Mouse (Mus musculus) hindbrain, embryonic 11.5 days (tissue): ENCODE data around the gene Plekhg5. TPM values are rescaled to one million over a fixed set of nuclear protein-coding genes. Genes with fewer than 3 reads are reported as not detected.

Source experiments
- ATAC-seq: fragments of 200-750 bp; cut with Nextera tagmentation; 2 replicates; pipeline ENCODE4 v1.8.0; 2017; ENCODE audit warnings: mild to moderate bottlenecking, moderate TSS enrichment, moderate library complexity; ENCODE audit not compliant: low FRiP score
- DNase-seq: peaks from one replicate; pipeline ENCODE4 v3.0.0-alpha.2; 2015; ENCODE audit warnings: low spot score
- H3K27ac ChIP-seq: fragments of 300-500 bp; sonication (generic); 2 replicates; pipeline ENCODE4 v1.5.1; 2014; ENCODE audit warnings: mild to moderate bottlenecking, low read depth, low read length
- H3K27me3 ChIP-seq: fragments of 300-500 bp; sonication (generic); 2 replicates; pipeline ENCODE4 v1.6.1; 2014; ENCODE audit warnings: mild to moderate bottlenecking, low read length, moderate library complexity, mixed read lengths; ENCODE audit not compliant: control insufficient read depth, insufficient read depth
- H3K36me3 ChIP-seq: fragments of 300-500 bp; sonication (generic); 2 replicates; pipeline ENCODE4 v1.6.1; 2014; ENCODE audit warnings: mild to moderate bottlenecking, low read length, moderate library complexity, mixed read lengths; ENCODE audit not compliant: control insufficient read depth, insufficient read depth
- H3K4me1 ChIP-seq: fragments of 300-500 bp; sonication (generic); replicated peaks from 2 replicates; pipeline ENCODE4 v1.6.1; 2014; ENCODE audit warnings: low read length, mixed read lengths; ENCODE audit not compliant: control insufficient read depth, insufficient read depth
- H3K4me2 ChIP-seq: fragments of 300-500 bp; sonication (generic); replicated peaks from 2 replicates; pipeline ENCODE4 v1.6.1; 2014; ENCODE audit warnings: mild to moderate bottlenecking, low read depth, low read length
- H3K4me3 ChIP-seq: fragments of 300-500 bp; sonication (generic); 2 replicates; pipeline ENCODE4 v1.5.1; 2014; ENCODE audit warnings: low read depth, low read length
- H3K9ac ChIP-seq: fragments of 300-500 bp; sonication (generic); 2 replicates; pipeline ENCODE4 v1.6.1; 2014; ENCODE audit warnings: low read depth, low read length
- H3K9me3 ChIP-seq: fragments of 300-500 bp; sonication (generic); 2 replicates; pipeline ENCODE4 v1.6.1; 2016; ENCODE audit warnings: low read length; ENCODE audit not compliant: control insufficient read depth
- WGBS: fragments of 180-500 bp; shearing (Covaris S2); extraction: QIAGEN DNeasy Blood & Tissue Kit; methylation state at CpG from one replicate; pipeline ENCODE4 v1.1.7; 2014; 5-methylcytosine and 5-hydroxymethylcytosine counted together
- polyA plus RNA-seq: library from polyadenylated mRNA; unstranded; fragments of >200 nt; fragmentation: Nextera tagmentation; extraction: Ambion mirVana; gene quantifications from 2 replicates; pipeline ENCODE4 v1.2.1, GENCODE M21; 2014

Plekhg5 gene
- polyA plus RNA-seq: 4.0 and 4.6 TPM in 2 replicates

DNA sequence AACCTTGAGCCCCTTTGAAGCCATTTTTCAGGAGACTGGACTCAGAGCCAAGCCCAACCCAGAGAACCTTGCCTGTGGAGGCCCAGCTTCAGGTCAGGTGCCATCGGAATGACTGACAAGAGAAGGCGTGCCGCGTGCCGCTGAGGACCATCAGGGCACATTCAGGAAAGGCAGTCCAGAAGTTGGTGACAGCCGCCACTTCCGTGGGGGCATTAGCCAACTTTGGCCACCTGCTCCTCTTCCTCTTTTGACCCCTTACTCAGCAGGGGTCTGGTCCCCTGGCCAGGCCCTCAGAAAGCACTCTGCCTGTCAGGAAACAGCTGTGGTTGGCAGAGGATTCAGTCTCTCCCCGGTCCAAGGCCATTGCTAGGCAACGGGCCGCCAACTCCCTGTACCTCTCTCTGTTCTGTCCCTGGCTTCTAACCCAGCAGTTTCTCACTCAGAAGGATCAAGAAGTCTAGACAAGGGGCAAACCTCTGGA, at the start of gene Plekhg5:
Gene Plekhg5 (plus strand): TSS at position 378 of the 481 bp plus-strand sequence.
- no peaks in the 10 kb centered on the region for H3K36me3 ChIP-seq
- no peaks in the 10 kb centered on the region for H3K4me1 ChIP-seq
- ATAC-seq (no peak), DNase-seq (peak; percentile 23)
- H3K4me3 ChIP-seq: no peak within 1 kb of the TSS
- no peak within 1 kb of the TSS for H3K27ac ChIP-seq
- H3K9ac ChIP-seq: no peak within 1 kb of the TSS
- no peaks in the 10 kb centered on the region for H3K9me3 ChIP-seq
- 66% methylated on average over 10 of the region's 10 CpGs for WGBS
- no peaks in the 10 kb centered on the region for H3K27me3 ChIP-seq
- no peak within 1 kb of the TSS for H3K4me2 ChIP-seq

DNA sequence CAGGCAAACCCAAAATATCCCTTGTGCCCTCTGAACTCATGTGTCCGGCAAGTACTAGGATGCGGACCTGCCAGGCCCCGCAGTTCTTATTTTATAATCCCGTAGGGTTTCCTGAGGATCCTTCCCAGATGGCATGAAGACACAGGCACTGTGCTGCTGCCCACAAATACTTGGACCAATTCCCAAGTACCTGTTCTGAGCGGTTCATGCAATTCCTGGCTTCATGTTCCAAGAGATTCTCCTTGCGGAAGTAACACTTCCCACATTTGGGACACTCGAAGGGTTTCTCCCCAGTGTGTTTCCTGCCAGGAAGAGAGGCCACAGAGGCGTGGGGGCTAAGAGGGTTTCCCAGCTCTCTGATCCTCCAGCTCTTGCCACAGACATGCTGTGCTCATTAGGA, 49.8 kb upstream of the Plekhg5 start:
- Histone ChIP-seq H3K9me3 (no peaks in the 10 kb centered on the region), H3K36me3 (peaks cover 8% of the 10 kb centered on the region), H3K9ac (no peak overlapping the region), H3K4me3 (no peak overlapping the region), H3K27ac (no peak overlapping the region), H3K4me2 (no peak overlapping the region), H3K4me1 (peaks cover 15% of the 10 kb centered on the region), H3K27me3 (no peaks in the 10 kb centered on the region)
- ATAC-seq (no peak), DNase-seq (no peak)
- WGBS: 91% methylated on average over 8 of the region's 8 CpGs

- WGBS: 91% methylated on average over 11 of the region's 11 CpGs
- Histone ChIP-seq H3K4me1 (peaks cover 24% of the 10 kb centered on the region), H3K9ac (no peak overlapping the region), H3K4me2 (no peak overlapping the region), H3K4me3 (no peak overlapping the region), H3K27ac (no peak overlapping the region), H3K36me3 (peaks cover 8% of the 10 kb centered on the region), H3K9me3 (no peaks in the 10 kb centered on the region), H3K27me3 (no peaks in the 10 kb centered on the region)
- no peak for DNase-seq
- ATAC-seq: no peak
These were observed 47.8 kb upstream of the Plekhg5 start for GRCm38 (mm10) chr4:152024525-152024924.

DNA sequence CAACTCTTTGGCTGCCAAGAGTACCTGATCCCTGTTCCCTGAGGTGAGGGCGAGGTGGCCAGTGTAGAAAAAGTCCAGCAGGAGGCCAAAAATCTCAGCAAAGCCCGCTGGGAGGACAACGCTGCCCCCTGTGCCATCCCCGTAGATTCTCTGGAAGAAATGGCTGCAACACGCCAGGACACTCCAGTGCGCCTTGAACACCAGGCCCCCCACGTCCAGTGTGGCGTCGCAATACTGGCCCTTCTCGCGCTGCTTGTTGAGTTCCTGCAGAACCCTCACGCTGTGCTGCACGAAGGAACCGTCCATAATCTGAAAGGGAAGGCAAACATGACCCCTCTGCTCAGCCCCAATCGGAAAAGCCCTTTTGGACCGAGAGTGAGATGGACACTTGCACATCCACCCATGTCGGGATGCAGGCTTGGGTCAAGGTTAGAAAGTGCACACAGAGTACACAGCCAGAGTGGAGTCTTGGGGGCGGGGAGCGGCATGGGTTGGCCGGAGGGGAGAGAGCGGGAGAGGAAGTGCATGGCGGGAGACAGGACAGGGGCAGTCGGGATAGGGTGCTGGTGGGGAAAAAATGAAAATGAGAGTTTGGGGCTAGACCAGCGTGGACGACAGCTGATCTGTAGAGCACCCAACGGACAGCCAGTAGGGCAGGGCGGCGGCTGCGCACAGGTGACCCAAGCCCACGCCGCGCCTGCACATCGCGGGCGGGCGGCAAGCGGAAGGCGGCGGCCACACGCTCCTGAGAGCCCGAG, 45.4 kb upstream of the Plekhg5 start:
- ATAC-seq: peak; percentile 69
- Histone ChIP-seq H3K36me3 (no peaks in the 10 kb centered on the region), H3K4me1 (peaks cover 24% of the 10 kb centered on the region), H3K4me3 (peak overlapping the region; percentile 70), H3K27me3 (no peaks in the 10 kb centered on the region; the same call in 1 of the 2 replicates), H3K27ac (no peak overlapping the region), H3K9me3 (no peaks in the 10 kb centered on the region), H3K9ac (peak overlapping the region; percentile 59), H3K4me2 (peak overlapping the region; percentile 95)
- WGBS: 2% methylated on average over 41 of the region's 41 CpGs
- no peak for DNase-seq

GRCm38 (mm10) chr4:152027524-152027923, 44.8 kb upstream of the Plekhg5 start, which contains the start of gene Zbtb48:
Zbtb48 (minus strand) TSS chr4:152027671.
- H3K27ac ChIP-seq: no peak within 1 kb of the TSS
- under 1% methylated on average over 35 of the region's 35 CpGs for whole genome bisulfite sequencing

GRCm38 (mm10) chr4:152028456-152028855, 43.8 kb upstream of the Plekhg5 start:
- peak overlapping the region; percentile 70; the same call in 1 of the 2 replicates for H3K4me3 ChIP-seq
- H3K4me2 ChIP-seq: peak overlapping the region; percentile 95
- H3K9ac ChIP-seq: no peak overlapping the region; the same call in none of the 2 replicates
- no peaks in the 10 kb centered on the region; the same call in 1 of the 2 replicates for H3K27me3 ChIP-seq
- no peak overlapping the region for H3K27ac ChIP-seq
- WGBS: 61% methylated on average over 15 of the region's 15 CpGs
- DNase-seq: no peak
- no peaks in the 10 kb centered on the region for H3K9me3 ChIP-seq
- H3K4me1 ChIP-seq: peaks cover 24% of the 10 kb centered on the region
- no peaks in the 10 kb centered on the region for H3K36me3 ChIP-seq
- ATAC-seq: no peak

More at GRCm38 (mm10) chr4:152027524-152027923, 44.8 kb upstream of the Plekhg5 start, which contains the start of gene Zbtb48:
- peak; percentile 97 for DNase-seq
- Histone ChIP-seq H3K4me3 (peak within 1 kb of the TSS; percentile 70), H3K4me1 (peaks cover 24% of the 10 kb centered on the region), H3K9ac (peak within 1 kb of the TSS; percentile 59), H3K36me3 (no peaks in the 10 kb centered on the region), H3K27me3 (no peaks in the 10 kb centered on the region; the same call in 1 of the 2 replicates), H3K9me3 (no peaks in the 10 kb centered on the region), H3K4me2 (peak within 1 kb of the TSS; percentile 95)
- peak; percentile 97 for ATAC-seq

DNA sequence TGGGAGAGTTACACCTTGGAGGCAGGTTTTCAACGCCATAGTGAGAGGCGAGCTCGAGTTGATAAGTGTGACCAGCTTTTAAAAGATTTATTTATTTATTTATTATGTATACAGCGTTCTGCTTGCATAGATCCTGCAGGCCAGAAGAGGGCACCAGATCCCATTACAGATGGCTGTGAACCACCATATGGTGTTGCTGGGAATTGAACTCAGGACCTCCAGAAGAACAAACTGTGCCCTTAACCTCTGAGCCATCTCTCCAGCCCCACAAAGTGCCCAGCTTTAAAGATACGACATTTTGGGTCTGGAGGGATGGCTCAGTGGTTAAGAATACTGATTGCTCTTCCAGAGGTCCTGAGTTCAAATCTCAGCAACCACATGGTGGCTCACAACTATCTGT, 43.2 kb upstream of the Plekhg5 start:
- H3K36me3 ChIP-seq: no peaks in the 10 kb centered on the region
- H3K9me3 ChIP-seq: no peaks in the 10 kb centered on the region
- H3K4me2 ChIP-seq: no peak overlapping the region
- ATAC-seq (no peak), DNase-seq (no peak)
- no peak overlapping the region for H3K27ac ChIP-seq
- H3K4me1 ChIP-seq: peaks cover 24% of the 10 kb centered on the region
- no peak overlapping the region for H3K9ac ChIP-seq
- WGBS: 47% methylated on average over 5 of the region's 5 CpGs
- H3K27me3 ChIP-seq: no peaks in the 10 kb centered on the region; the same call in 1 of the 2 replicates
- no peak overlapping the region for H3K4me3 ChIP-seq

- no peaks in the 10 kb centered on the region; the same call in 1 of the 2 replicates for H3K27me3 ChIP-seq
- 67% methylated on average over 4 of the region's 4 CpGs for WGBS
- no peak overlapping the region for H3K4me2 ChIP-seq
- no peak overlapping the region for H3K9ac ChIP-seq
- peaks cover 24% of the 10 kb centered on the region for H3K4me1 ChIP-seq
- no peaks in the 10 kb centered on the region for H3K9me3 ChIP-seq
- H3K4me3 ChIP-seq: no peak overlapping the region
- H3K27ac ChIP-seq: no peak overlapping the region
- DNase-seq: no peak
- H3K36me3 ChIP-seq: no peaks in the 10 kb centered on the region
- ATAC-seq: no peak
These were observed 42.3 kb upstream of the Plekhg5 start for GRCm38 (mm10) chr4:152029997-152030396.
